Mouse (Mus musculus) megakaryocyte, embryonic 14.5 days (primary cell): ENCODE data around the gene Gm36864.

ENCODE experiments used
- FLI1 ChIP-seq: IDR thresholded peaks from 2 replicates; pipeline ENCODE4 v1.6.1; 2012; ENCODE audit warnings: low read length, inconsistent platforms, mixed read lengths
- GATA1 ChIP-seq: IDR thresholded peaks from 3 replicates; pipeline ENCODE4 v1.6.1; 2012; ENCODE audit warnings: mixed read lengths, low read length, inconsistent platforms, borderline replicate concordance

DNA sequence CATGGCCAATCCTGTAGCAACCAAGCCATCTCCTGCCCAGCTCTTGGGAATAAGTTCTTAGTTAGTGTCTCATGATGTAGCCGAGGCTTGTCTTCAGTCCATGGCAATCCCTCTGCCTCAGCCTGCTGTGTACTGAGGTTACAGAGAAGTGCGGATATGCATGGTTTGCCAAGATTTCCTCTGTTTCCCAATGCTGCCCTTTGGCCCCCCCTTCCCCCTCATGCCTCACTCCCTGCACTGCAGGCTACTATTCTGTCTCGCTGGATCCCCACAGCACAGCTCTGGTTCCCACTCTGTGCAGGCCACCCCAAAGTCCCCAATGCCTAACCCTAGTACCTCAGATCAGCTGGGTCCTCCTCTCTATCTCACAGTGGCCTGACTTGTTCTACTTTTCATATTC, 27.7 kb upstream of the Gm36864 start:
- TF ChIP-seq GATA1 (no peak), FLI1 (no peak)
